Mouse (Mus musculus): ENCODE measurements around the gene Zcchc17. TPM values are rescaled to one million over a fixed set of nuclear protein-coding genes. Genes with fewer than 3 reads are reported as not detected.

Zcchc17 gene
- polyA plus RNA-seq, 1 experiment = 17.1 TPM

DNA sequence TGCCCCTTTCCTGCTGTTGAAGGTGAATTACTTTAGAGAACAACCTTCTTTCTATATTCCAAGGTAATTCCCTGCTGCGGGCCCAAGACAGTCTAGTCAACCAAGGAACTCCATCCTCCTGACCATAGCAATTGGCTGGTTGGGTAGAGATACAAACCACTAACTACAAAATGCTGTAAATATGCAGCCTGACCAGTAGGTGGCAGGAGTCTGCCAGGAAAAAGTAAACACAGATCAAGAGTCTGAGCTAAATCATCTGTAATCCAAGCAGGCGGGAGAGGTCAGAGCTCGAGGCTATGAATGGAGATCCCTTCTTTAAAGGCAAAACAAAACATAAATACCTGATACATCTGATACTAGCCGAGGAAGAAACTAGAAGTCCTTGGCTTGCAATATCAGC lies 18.1 kb downstream of the Zcchc17 start:
- no peak for TF ChIP-seq POLR2A (IDR thresholded peaks at IDR 0.05; ENCODE audit: low read depth, low read length)
- TF ChIP-seq CTCF (IDR thresholded peaks at IDR 0.05; ENCODE audit: extremely low read depth, insufficient read length, insufficient replicate concordance, low read depth, low read length) = peak; percentile 13; the same call in 1 of the 2 replicates
- Histone ChIP-seq H3K27me3 (ENCODE audit: control insufficient read depth, insufficient read depth, low read length) (no peaks in the 10 kb centered on the region), H3K27ac (ENCODE audit: insufficient read depth, low read depth, low read length) (no peak overlapping the region), H3K36me3 (ENCODE audit: control insufficient read depth, insufficient read depth, low read length) (peaks cover 19% of the 10 kb centered on the region), H3K4me1 (ENCODE audit: control insufficient read depth, insufficient read depth, insufficient read length, low read length) (no peaks in the 10 kb centered on the region), H3K4me3 (ENCODE audit: low read depth, low read length) (no peak overlapping the region)
- 21% methylated on average over 4 of the region's 4 CpGs for WGBS

DNA sequence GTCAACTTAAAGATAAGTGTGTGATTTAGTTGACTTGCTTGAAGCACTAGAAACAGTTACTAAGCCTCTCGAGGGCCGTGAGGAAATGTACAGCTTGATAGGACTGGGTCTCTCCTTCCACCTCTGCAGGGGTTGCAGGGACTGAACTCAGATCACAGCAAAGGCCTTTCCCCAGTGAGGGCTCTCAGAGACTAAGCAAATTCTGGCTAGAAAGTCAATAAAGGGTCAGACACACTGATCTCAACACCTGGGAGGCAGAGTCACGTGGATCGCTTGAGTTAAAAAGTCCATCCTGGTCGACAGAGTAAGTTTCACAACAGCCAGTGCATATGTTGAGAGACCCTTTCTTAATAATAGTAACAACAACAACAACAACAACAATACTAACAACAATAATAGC lies 23.9 kb downstream of the Zcchc17 start:
- TF ChIP-seq CTCF (IDR thresholded peaks at IDR 0.05; ENCODE audit: extremely low read depth, insufficient read length, insufficient replicate concordance, low read depth, low read length) (no peak), POLR2A (IDR thresholded peaks at IDR 0.05; ENCODE audit: low read depth, low read length) (no peak)
- WGBS = 77% methylated on average over 5 of the region's 5 CpGs
- H3K27me3 ChIP-seq (ENCODE audit: control insufficient read depth, insufficient read depth, low read length) = no peaks in the 10 kb centered on the region
- H3K4me1 ChIP-seq (ENCODE audit: control insufficient read depth, insufficient read depth, insufficient read length, low read length) = no peaks in the 10 kb centered on the region
- H3K36me3 ChIP-seq (ENCODE audit: control insufficient read depth, insufficient read depth, low read length) = peaks cover 27% of the 10 kb centered on the region
- H3K4me3 ChIP-seq (ENCODE audit: low read depth, low read length) = no peak overlapping the region
- H3K27ac ChIP-seq (ENCODE audit: insufficient read depth, low read depth, low read length) = no peak overlapping the region

DNA sequence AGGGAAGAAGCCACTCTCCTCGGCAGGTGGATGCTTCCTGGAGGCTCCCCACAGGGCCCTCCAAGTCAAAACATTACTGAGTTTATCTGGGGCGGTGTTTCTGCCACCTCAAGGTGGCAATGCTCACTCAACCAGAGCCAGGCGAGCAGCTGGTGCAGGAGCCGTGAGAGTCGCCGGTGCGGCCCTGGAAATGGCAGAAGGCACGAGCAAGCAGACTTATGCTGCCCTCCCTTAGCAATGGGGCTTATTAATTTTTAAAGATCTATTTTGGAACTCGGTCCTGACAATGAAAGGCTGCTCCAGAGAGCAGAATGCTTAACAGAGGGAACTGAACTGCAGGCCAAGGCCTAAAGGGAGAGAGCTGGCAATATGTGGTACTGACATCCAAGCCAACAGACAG lies 32.4 kb downstream of the Zcchc17 start:
- Histone ChIP-seq H3K4me1 (ENCODE audit: control insufficient read depth, insufficient read depth, insufficient read length, low read length) (no peaks in the 10 kb centered on the region), H3K36me3 (ENCODE audit: control insufficient read depth, insufficient read depth, low read length) (peaks cover 48% of the 10 kb centered on the region), H3K27me3 (ENCODE audit: control insufficient read depth, insufficient read depth, low read length) (no peaks in the 10 kb centered on the region), H3K27ac (ENCODE audit: insufficient read depth, low read depth, low read length) (no peak overlapping the region), H3K4me3 (ENCODE audit: low read depth, low read length) (no peak overlapping the region)
- TF ChIP-seq POLR2A (IDR thresholded peaks at IDR 0.05; ENCODE audit: low read depth, low read length) = no peak
- TF ChIP-seq CTCF (IDR thresholded peaks at IDR 0.05; ENCODE audit: extremely low read depth, insufficient read length, insufficient replicate concordance, low read depth, low read length) = no peak
- 92% methylated on average over 9 of the region's 9 CpGs for WGBS

DNA sequence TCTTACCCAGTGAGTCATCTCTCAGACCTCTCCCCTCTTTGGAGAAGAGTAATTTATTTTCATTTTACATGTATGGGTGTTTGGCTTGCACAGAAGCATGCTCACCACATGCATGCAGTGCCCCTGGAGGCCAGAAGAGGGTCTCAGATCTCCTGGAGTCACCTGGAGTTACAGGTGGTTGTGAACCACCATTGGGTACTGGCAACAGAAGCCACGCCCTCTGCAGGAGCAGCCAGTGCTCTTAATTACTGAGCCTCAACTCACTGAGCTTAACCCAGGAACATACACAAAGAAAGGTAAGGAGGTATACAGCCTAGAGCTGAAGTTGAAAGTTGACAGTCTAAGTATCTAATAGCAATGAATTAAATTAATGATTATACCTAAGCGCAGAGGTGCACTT lies 34.3 kb downstream of the Zcchc17 start:
- TF ChIP-seq CTCF (IDR thresholded peaks at IDR 0.05; ENCODE audit: extremely low read depth, insufficient read length, insufficient replicate concordance, low read depth, low read length) = no peak
- TF ChIP-seq POLR2A (IDR thresholded peaks at IDR 0.05; ENCODE audit: low read depth, low read length) = no peak
- WGBS = 91% methylated on average over 2 of the region's 2 CpGs
- peaks cover 51% of the 10 kb centered on the region for H3K36me3 ChIP-seq (ENCODE audit: control insufficient read depth, insufficient read depth, low read length)

DNA sequence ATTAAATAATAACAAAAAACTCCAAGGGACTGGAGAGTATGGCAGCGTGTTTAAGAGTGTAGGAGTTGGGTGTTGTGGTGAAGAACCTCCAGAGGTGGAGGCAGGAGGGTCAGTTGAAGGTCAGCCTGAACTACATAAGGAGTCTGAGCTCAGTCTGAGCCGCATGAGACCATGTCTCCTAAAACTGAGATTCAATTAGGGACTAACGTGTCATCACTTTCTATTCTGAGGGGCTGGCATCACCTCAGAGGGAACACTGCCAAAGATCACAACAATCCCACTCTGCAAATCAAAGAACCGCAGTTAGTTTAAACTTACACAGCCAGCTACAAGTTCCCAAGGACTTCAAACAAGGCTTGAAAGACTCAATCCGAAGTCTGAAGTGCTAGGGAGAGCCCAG lies 36.1 kb downstream of the Zcchc17 start:
- peaks cover 47% of the 10 kb centered on the region for H3K36me3 ChIP-seq (ENCODE audit: control insufficient read depth, insufficient read depth, low read length)
- H3K4me1 ChIP-seq (ENCODE audit: control insufficient read depth, insufficient read depth, insufficient read length, low read length) = no peaks in the 10 kb centered on the region
- no peak for TF ChIP-seq CTCF (IDR thresholded peaks at IDR 0.05; ENCODE audit: extremely low read depth, insufficient read length, insufficient replicate concordance, low read depth, low read length)
- TF ChIP-seq POLR2A (IDR thresholded peaks at IDR 0.05; ENCODE audit: low read depth, low read length) = no peak
- H3K4me3 ChIP-seq (ENCODE audit: low read depth, low read length) = no peak overlapping the region
- WGBS = 76% methylated on average over 5 of the region's 5 CpGs
- H3K27me3 ChIP-seq (ENCODE audit: control insufficient read depth, insufficient read depth, low read length) = no peaks in the 10 kb centered on the region
- no peak overlapping the region for H3K27ac ChIP-seq (ENCODE audit: insufficient read depth, low read depth, low read length)

More for the DNA sequence above, 34.3 kb downstream of the Zcchc17 start:
- H3K27ac ChIP-seq (ENCODE audit: insufficient read depth, low read depth, low read length) = no peak overlapping the region
- H3K27me3 ChIP-seq (ENCODE audit: control insufficient read depth, insufficient read depth, low read length) = no peaks in the 10 kb centered on the region
- no peak overlapping the region for H3K4me3 ChIP-seq (ENCODE audit: low read depth, low read length)
- no peaks in the 10 kb centered on the region for H3K4me1 ChIP-seq (ENCODE audit: control insufficient read depth, insufficient read depth, insufficient read length, low read length)

DNA sequence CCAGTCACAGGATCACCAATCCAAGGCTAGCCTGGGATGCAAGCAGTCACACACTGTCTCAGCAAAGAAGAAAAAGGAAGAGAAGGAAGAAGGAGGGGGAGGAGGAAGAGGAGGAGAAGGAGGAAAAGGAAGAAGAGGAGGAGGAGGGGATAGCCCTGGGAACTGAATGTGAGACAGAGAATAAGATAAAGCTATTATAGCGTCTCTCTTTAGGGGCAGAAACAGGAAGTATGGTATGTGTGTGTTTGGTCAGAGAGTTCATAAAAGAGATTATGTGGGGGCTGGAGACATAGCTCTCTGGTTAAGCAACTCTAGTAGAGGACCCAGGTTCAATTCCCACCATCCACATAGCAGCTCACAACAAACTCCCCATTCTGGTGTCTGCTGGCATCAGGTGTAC lies 36.6 kb downstream of the Zcchc17 start:
- no peak for TF ChIP-seq CTCF (IDR thresholded peaks at IDR 0.05; ENCODE audit: extremely low read depth, insufficient read length, insufficient replicate concordance, low read depth, low read length)
- no peak for TF ChIP-seq POLR2A (IDR thresholded peaks at IDR 0.05; ENCODE audit: low read depth, low read length)
- Histone ChIP-seq H3K4me1 (ENCODE audit: control insufficient read depth, insufficient read depth, insufficient read length, low read length) (no peaks in the 10 kb centered on the region), H3K36me3 (ENCODE audit: control insufficient read depth, insufficient read depth, low read length) (peaks cover 49% of the 10 kb centered on the region), H3K27ac (ENCODE audit: insufficient read depth, low read depth, low read length) (no peak overlapping the region), H3K27me3 (ENCODE audit: control insufficient read depth, insufficient read depth, low read length) (no peaks in the 10 kb centered on the region), H3K4me3 (ENCODE audit: low read depth, low read length) (no peak overlapping the region)
- WGBS = 65% methylated on average over 1 of the region's 1 CpGs

DNA sequence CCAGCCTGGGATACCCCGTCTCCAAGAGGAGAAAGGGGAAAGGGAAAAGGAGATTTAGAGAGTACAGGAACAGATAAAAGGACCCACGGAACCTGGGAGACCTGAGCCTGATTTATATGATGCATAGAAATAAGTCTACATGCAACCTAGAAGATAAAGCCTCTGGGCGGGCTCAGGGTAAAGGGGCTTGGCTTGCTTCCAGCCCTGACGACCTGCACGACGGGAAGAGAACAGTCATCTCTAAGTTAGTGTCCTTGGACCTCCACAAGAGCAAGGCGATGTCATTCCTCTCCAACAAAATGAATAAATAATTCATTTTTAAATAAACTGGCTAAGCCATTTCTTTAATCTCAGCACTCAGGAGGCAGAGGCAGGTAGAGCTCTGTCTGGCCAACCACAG lies 37.2 kb downstream of the Zcchc17 start:
- Histone ChIP-seq H3K27me3 (ENCODE audit: control insufficient read depth, insufficient read depth, low read length) (no peaks in the 10 kb centered on the region), H3K4me1 (ENCODE audit: control insufficient read depth, insufficient read depth, insufficient read length, low read length) (no peaks in the 10 kb centered on the region), H3K27ac (ENCODE audit: insufficient read depth, low read depth, low read length) (no peak overlapping the region), H3K36me3 (ENCODE audit: control insufficient read depth, insufficient read depth, low read length) (peaks cover 49% of the 10 kb centered on the region), H3K4me3 (ENCODE audit: low read depth, low read length) (no peak overlapping the region)
- 77% methylated on average over 7 of the region's 7 CpGs for WGBS
- no peak for TF ChIP-seq CTCF (IDR thresholded peaks at IDR 0.05; ENCODE audit: extremely low read depth, insufficient read length, insufficient replicate concordance, low read depth, low read length)
- no peak for TF ChIP-seq POLR2A (IDR thresholded peaks at IDR 0.05; ENCODE audit: low read depth, low read length)

DNA sequence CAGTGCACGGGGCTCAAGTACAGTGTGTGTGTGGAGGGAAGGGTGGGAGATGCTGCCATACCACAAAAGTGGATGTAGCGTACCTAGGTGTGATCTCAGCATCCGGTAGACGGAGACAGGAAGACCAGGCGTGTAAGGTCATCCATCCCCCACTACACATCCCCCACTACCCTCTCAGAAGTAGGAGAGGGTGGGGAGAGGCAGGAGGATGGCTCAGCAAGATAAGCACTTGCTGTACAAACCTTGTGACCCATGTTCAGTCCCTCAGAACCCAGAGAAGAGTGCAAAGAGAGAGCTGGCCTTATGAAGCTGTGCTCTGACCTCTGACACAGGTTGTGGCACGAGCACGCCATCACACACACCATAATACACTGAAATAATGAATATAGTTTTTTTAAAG lies 38.1 kb downstream of the Zcchc17 start:
- WGBS = 94% methylated on average over 7 of the region's 7 CpGs
- Histone ChIP-seq H3K4me3 (ENCODE audit: low read depth, low read length) (no peak overlapping the region), H3K36me3 (ENCODE audit: control insufficient read depth, insufficient read depth, low read length) (peaks cover 46% of the 10 kb centered on the region), H3K27me3 (ENCODE audit: control insufficient read depth, insufficient read depth, low read length) (no peaks in the 10 kb centered on the region), H3K27ac (ENCODE audit: insufficient read depth, low read depth, low read length) (no peak overlapping the region), H3K4me1 (ENCODE audit: control insufficient read depth, insufficient read depth, insufficient read length, low read length) (no peaks in the 10 kb centered on the region)
- TF ChIP-seq POLR2A (IDR thresholded peaks at IDR 0.05; ENCODE audit: low read depth, low read length) (no peak), CTCF (IDR thresholded peaks at IDR 0.05; ENCODE audit: extremely low read depth, insufficient read length, insufficient replicate concordance, low read depth, low read length) (no peak)

All from small intestine, adult 2 months (tissue).